Mouse (Mus musculus) kidney, adult 2 months (tissue): ENCODE measurements around the gene Mcf2l.

Source experiments
- CTCF ChIP-seq: fragments of 200-500 bp; conservative IDR thresholded peaks from 2 replicates; pipeline ENCODE4 v1.5.1; 2011; ENCODE audit warnings: low read depth, mild to moderate bottlenecking, control low read depth, low read length, moderate library complexity, mixed read lengths; ENCODE audit not compliant: insufficient read depth, insufficient read length
- POLR2A ChIP-seq: fragments of 200-500 bp; IDR thresholded peaks from one replicate; pipeline ENCODE4 v1.6.1; 2011; ENCODE audit warnings: low read depth, low read length, control low read depth

DNA sequence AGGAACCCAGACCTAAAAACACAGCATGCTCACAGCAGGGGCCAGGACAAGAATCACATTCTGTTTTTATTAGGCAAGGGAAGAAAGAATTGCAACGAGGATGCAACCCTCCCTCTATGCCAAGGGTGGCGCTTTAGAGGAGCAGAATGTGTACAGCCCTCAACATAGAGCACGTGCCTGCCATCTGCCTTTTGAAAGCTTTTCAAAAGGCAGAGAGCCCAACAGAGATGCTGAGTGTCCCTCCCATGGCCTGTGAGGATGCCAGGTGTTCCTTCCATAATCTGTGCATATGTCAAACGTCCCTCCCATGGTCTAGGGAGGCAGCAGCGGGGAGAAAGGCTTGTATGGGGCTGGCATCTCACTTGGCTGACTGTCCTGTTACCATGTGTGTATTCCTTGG, 174.0 kb downstream of the Mcf2l start:
- TF ChIP-seq CTCF = no peak
- TF ChIP-seq POLR2A = no peak
